Mouse (Mus musculus) CH12.LX (cell line): ENCODE measurements around the gene Eri3.

ENCODE experiments used
- ELF1 ChIP-seq: IDR thresholded peaks from 2 replicates; pipeline ENCODE4 v1.6.1; 2014; ENCODE audit warnings: low read depth, mild to moderate bottlenecking, inconsistent platforms, low read length, improper control_type of control experiment
- EP300 ChIP-seq: IDR thresholded peaks from 2 replicates; pipeline ENCODE4 v1.6.1; 2011; ENCODE audit warnings: low read length, improper control_type of control experiment
- ETS1 ChIP-seq: conservative IDR thresholded peaks from 2 replicates; pipeline ENCODE4 v1.6.1; 2012; ENCODE audit warnings: low read depth, mild to moderate bottlenecking, inconsistent platforms, low read length, improper control_type of control experiment, moderate library complexity
- KAT2A ChIP-seq: IDR thresholded peaks from 2 replicates; pipeline ENCODE4 v1.6.1; 2012; ENCODE audit warnings: low read length, improper control_type of control experiment, inconsistent platforms; ENCODE audit not compliant: insufficient replicate concordance
- MAZ ChIP-seq: IDR thresholded peaks from 2 replicates; pipeline ENCODE4 v1.6.1; 2012; ENCODE audit warnings: low read depth, mild to moderate bottlenecking, inconsistent platforms, low read length, improper control_type of control experiment, moderate library complexity
- NRF1 ChIP-seq: IDR thresholded peaks from 2 replicates; pipeline ENCODE4 v1.6.1; 2014; ENCODE audit warnings: low read depth, mild to moderate bottlenecking, inconsistent platforms, low read length, improper control_type of control experiment, moderate library complexity
- POLR2A ChIP-seq: IDR thresholded peaks from 2 replicates; pipeline ENCODE4 v1.6.1; 2011; ENCODE audit warnings: low read depth, mild to moderate bottlenecking, improper control_type of control experiment, low read length
- TBP ChIP-seq: conservative IDR thresholded peaks from 2 replicates; pipeline ENCODE4 v1.6.1; 2011; ENCODE audit warnings: low read depth, low read length, improper control_type of control experiment
- USF1 ChIP-seq: IDR thresholded peaks from 2 replicates; pipeline ENCODE4 v1.6.1; 2014; ENCODE audit warnings: low read depth, mild to moderate bottlenecking, inconsistent platforms, low read length, improper control_type of control experiment
- USF2 ChIP-seq: conservative IDR thresholded peaks from 2 replicates; pipeline ENCODE4 v1.6.1; 2011; ENCODE audit warnings: low read depth, low read length, improper control_type of control experiment
- ZMIZ1 ChIP-seq: IDR thresholded peaks from 2 replicates; pipeline ENCODE4 v1.6.1; 2012; ENCODE audit warnings: low read depth, mild to moderate bottlenecking, inconsistent platforms, low read length, improper control_type of control experiment
- ZNF384 ChIP-seq: IDR thresholded peaks from 2 replicates; pipeline ENCODE4 v1.6.1; 2012; ENCODE audit warnings: low read depth, low read length, improper control_type of control experiment, inconsistent platforms

DNA sequence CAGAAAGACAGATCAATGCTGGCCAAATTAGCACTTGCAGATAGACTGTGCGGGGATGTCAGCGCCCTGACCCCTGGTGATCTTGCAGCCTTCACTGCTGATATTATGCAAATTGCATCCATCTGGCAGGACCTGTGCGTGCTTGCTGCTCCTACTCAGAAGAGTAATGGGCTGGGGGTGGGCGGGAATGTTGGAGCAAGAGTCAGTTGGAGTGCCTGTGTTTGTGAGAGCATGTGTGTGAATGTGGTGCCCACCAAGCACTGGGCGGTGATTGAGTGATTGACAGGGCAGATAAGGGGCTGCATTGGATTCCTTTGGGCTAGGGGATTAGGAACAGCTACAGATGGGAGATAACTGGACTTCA lies 105.3 kb downstream of the Eri3 start:
- TF ChIP-seq KAT2A (no peak), USF1 (no peak), POLR2A (no peak), ELF1 (no peak), NRF1 (no peak), ZNF384 (no peak), USF2 (no peak), TBP (no peak), MAZ (no peak), ZMIZ1 (no peak), ETS1 (no peak), EP300 (no peak)
